Mouse (Mus musculus) E14TG2a.4 (cell line): ENCODE results near the gene Tuba1b.

Experiments used
- H3K27me3 ChIP-seq: 2 replicates; pipeline ENCODE4 v1.6.1; 2014; ENCODE audit warnings: low read length, control low read depth; ENCODE audit not compliant: insufficient read depth
- H3K36me3 ChIP-seq: 2 replicates; pipeline ENCODE4 v1.6.1; 2014; ENCODE audit warnings: low read length, control low read depth; ENCODE audit not compliant: insufficient read depth
- H3K4me1 ChIP-seq: replicated peaks from 2 replicates; pipeline ENCODE4 v1.6.1; 2014; ENCODE audit warnings: low read depth, low read length, control low read depth
- H3K4me3 ChIP-seq: replicated peaks from 2 replicates; pipeline ENCODE4 v1.5.1; 2014; ENCODE audit warnings: mild to moderate bottlenecking, low read length
- H3K9me3 ChIP-seq: 2 replicates; pipeline ENCODE4 v1.6.1; 2014; ENCODE audit warnings: low read length, control low read depth
- CTCF ChIP-seq: conservative IDR thresholded peaks from 2 replicates; pipeline ENCODE4 v1.5.1; 2014; ENCODE audit warnings: low read length
- NANOG ChIP-seq: IDR thresholded peaks from 2 replicates; pipeline ENCODE4 v1.6.1; 2014; ENCODE audit warnings: borderline replicate concordance, low read length, mixed read lengths
- POU5F1 ChIP-seq: IDR thresholded peaks from 2 replicates; pipeline ENCODE4 v1.6.1; 2014; ENCODE audit warnings: low read length, borderline replicate concordance

The Tuba1b gene

DNA sequence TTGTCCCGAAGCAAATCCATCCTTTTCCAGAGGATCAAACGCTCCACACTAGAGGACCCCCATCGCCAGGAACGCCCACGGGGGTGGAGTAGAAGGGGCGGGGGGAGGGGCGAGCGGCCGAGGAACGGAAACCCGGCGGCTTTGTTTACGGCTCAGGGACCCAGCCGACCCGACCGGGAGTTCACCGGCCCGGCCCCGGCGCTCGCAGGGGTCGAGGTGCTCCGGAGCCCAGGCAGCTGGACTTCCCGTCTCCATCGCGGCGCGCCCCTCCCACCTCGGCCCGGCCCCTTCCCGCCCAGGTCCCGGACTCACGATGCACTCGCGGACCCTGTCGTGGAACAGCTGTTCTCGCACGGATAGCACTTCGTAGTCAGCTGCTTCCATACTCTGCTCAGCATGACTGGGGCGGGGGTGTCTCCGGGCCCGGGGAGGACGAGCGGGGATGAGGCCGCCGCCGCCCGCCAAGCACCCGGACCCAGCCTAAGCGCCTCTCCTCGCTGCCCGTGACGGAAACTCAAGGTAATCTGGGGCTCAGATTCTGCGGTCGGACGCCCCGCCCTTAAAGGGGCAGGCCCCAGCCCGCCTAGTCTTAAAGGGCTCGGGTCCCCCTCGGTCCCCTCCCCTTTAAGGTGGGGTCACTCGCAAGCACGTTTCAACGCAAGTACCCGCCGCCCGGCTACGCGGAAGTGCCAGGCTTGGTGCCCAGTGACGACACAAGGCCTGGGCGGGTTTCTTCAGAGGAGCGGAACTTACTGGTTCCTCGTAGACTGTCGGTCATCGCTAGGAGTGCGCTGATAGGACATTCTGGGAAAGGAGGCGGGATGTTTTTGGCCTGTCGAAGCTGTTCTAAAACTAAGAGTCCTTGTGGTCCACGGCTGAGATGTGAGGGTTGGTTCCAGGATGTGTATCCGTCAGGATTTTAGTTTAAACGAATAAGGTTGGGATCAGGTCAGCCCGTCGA lies 16.5 kb downstream of the Tuba1b start, which contains the start of gene Lmbr1l:
Gene Lmbr1l (minus strand): TSS at position 694 of the 961 bp plus-strand sequence.
- Histone ChIP-seq H3K27me3 (no peaks in the 10 kb centered on the region), H3K36me3 (peaks cover 17% of the 10 kb centered on the region), H3K4me1 (peaks cover 64% of the 10 kb centered on the region), H3K4me3 (peak within 1 kb of the TSS; percentile 99), H3K9me3 (no peaks in the 10 kb centered on the region)
- TF ChIP-seq CTCF (no peak), POU5F1 (no peak), NANOG (no peak)

DNA sequence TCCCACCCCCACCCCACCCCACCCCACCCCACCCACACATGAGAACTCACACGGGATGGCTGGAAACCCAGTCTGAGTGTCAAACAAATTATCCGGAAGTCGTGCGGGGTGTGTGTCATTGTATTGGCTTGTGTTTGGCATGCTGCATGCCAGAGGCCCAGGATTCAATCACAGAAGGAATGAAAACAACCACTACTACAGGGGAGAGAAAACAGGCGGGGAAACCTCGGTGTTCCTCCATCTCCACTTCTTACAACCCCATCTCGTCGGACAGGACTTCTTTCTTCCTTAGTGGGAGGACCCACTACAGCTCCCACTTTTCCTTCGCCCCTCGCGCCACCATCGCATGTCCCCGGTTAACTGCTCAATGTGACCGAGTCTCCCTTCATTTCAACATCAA lies 17.3 kb downstream of the Tuba1b start:
- peak overlapping the region; percentile 99 for H3K4me3 ChIP-seq
- TF ChIP-seq NANOG (no peak), POU5F1 (no peak), CTCF (no peak)
- peaks cover 24% of the 10 kb centered on the region for H3K36me3 ChIP-seq
- H3K9me3 ChIP-seq = no peaks in the 10 kb centered on the region
- H3K27me3 ChIP-seq = no peaks in the 10 kb centered on the region
- peaks cover 71% of the 10 kb centered on the region for H3K4me1 ChIP-seq

DNA sequence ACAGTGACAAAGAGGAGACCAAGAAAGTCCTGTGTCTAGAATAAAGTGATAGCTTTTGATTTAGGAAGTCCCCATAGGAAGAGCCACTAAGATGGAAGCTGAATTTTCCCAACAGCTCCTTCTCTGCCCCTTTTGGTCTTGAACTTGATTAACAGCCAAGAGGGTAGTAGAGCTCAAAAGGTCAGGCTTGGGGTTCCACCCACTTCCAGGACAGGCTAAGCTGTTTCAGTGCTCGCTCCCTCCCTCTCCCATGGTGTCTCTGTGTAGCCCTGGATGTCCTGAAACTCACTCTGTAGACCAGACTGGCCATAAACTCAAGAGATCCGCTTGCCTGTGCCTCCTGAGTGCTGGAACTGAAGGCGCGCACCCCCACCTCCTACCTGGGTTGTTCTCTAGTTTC lies 18.3 kb downstream of the Tuba1b start:
- H3K9me3 ChIP-seq = no peaks in the 10 kb centered on the region
- H3K4me3 ChIP-seq = peak overlapping the region; percentile 99
- no peak for TF ChIP-seq POU5F1
- no peak for TF ChIP-seq CTCF
- no peak for TF ChIP-seq NANOG
- H3K4me1 ChIP-seq = peaks cover 73% of the 10 kb centered on the region
- H3K36me3 ChIP-seq = peaks cover 35% of the 10 kb centered on the region
- no peaks in the 10 kb centered on the region for H3K27me3 ChIP-seq

DNA sequence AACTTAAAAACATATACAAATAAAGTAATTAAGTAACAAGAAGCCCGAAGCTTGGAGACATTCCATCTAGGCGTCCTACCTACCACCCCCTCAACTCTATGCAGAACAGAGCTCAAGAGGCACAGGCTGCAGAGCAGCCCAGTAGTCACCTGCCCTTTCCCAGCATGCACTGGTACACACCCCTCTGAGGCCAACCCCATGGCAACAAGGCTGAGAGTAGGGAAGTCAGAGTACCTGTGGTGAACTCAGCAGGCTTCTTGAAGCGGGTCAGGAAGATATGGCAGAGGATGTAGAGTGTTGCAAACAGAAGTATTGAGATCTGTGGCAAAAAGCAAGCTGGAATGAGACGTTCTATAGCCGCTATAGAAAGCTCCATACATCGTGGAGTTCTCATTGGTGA lies 19.5 kb downstream of the Tuba1b start:
- H3K9me3 ChIP-seq = no peaks in the 10 kb centered on the region
- TF ChIP-seq NANOG (no peak), CTCF (no peak), POU5F1 (no peak)
- H3K4me3 ChIP-seq = no peak overlapping the region
- peaks cover 80% of the 10 kb centered on the region for H3K4me1 ChIP-seq
- peaks cover 46% of the 10 kb centered on the region for H3K36me3 ChIP-seq
- no peaks in the 10 kb centered on the region for H3K27me3 ChIP-seq

DNA sequence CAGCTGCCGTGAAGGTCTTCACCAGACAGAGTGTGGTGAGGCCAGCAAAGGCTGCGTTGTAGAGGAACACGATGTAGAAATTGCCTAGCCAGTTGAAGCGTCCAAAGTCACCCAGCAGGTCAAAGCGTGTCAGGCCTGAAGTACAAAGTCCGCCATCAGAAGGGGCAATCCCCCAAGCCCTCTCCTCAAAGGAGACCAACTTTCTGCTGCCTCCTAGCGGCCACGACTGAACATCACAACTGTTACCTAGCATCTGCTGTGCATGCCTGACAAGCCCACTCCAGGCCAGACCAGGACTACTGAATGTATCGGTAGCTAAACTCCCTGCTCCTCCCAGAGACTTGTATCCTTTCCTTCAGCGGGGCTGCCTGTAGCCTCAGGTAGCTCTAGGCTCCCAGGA lies 29.7 kb downstream of the Tuba1b start:
- peak overlapping the region; percentile 32; the same call in 1 of the 2 replicates for H3K4me3 ChIP-seq
- H3K36me3 ChIP-seq = peaks cover 65% of the 10 kb centered on the region
- TF ChIP-seq NANOG (no peak), CTCF (peak; percentile 71)
- H3K4me1 ChIP-seq = peaks cover 29% of the 10 kb centered on the region
- peaks cover 10% of the 10 kb centered on the region; the same call in 1 of the 2 replicates for H3K27me3 ChIP-seq
- no peaks in the 10 kb centered on the region for H3K9me3 ChIP-seq

DNA sequence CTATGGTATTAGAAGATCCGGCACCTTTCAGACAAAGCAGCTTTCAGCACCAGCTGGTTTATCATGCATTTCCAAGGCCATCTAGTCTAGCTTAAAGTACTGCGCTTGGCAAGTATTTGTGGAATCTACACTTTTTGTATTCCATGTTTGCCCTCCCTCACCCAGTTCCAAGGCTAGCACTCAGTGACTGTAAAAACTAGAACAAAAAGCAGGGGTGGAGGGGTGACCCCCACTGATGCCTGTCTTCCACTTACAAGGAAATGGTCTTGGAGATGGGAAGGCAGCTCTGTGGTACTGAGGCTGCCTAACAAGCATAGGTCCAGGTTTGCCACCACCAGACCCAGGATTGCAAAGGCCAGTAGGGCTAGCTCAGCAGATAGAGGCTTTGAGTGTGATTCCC lies 31.8 kb downstream of the Tuba1b start:
- Histone ChIP-seq H3K4me3 (no peak overlapping the region), H3K36me3 (peaks cover 44% of the 10 kb centered on the region), H3K27me3 (peaks cover 28% of the 10 kb centered on the region), H3K4me1 (peaks cover 31% of the 10 kb centered on the region), H3K9me3 (no peaks in the 10 kb centered on the region)
- TF ChIP-seq NANOG (no peak), CTCF (no peak), POU5F1 (no peak)

DNA sequence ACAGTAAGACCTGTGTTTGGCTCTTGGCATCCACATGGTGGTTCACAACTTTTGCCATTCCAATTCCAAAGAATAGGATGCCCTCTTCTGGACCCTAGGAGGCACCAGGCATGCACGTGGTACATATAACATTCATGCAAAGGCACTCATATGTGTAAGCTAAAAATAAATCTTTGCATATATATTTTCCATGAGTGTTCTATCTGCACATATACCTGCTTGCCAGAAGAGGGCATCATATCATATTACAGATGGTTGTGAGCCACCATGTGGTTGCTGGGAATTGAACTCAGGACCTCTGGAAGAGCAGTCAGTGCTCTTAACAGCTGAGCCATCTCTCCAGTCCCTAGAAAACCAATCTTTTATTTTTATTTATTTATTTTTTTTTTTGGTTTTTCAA lies 32.8 kb downstream of the Tuba1b start:
- Histone ChIP-seq H3K4me3 (no peak overlapping the region), H3K4me1 (peaks cover 35% of the 10 kb centered on the region), H3K9me3 (no peaks in the 10 kb centered on the region), H3K36me3 (peaks cover 35% of the 10 kb centered on the region), H3K27me3 (peaks cover 39% of the 10 kb centered on the region)
- TF ChIP-seq POU5F1 (no peak), NANOG (no peak), CTCF (peak; percentile 15; the same call in 1 of the 2 replicates)

DNA sequence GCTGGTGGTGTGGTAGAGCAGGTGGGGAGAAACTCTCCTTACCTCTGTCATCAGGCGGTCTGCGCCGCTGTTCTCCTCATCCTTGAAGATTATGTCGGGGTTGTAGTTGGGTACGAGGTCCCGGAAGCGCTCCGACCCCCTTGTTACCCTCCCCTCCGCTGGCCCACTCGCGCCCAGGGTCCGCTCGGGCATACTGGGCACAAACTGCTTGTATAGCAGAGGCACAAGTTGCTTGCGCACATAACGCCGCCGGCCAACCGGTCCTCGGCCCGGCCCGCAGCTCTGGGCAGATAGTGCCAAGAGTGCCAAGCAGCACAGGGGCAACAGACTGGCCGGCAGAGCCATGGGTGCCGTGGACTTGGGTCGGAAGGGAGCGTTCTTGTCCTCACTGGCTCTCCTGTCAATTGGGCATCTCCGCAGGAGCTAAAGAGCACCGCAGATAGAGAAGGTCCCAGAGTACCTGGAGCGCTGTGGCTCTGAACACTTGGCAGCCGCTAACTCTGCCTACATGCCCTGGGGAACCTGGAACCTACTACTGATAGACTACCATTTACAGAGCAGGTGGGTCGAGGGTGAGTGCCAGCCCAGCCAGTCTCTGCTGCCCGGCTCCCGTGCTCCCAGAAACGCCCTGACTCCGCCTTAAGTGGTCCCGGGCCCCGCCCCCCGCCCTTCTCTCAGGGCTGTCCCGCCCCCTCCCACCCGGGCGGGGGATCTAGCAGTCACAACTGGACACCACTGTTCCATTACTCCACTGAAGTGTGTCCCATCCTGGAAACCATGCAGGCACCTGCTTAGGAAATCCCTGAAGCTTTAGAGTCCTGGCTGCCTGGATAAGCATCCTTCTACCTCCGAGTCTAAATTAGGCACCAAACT lies 36.2 kb downstream of the Tuba1b start, which contains the start of gene Dhh:
Gene Dhh (minus strand): TSS at position 613 of the 873 bp plus-strand sequence.
- Histone ChIP-seq H3K4me3 (peak within 1 kb of the TSS; percentile 81), H3K4me1 (peaks cover 53% of the 10 kb centered on the region), H3K36me3 (peaks cover 3% of the 10 kb centered on the region), H3K27me3 (peaks cover 73% of the 10 kb centered on the region), H3K9me3 (no peaks in the 10 kb centered on the region)
- TF ChIP-seq CTCF (no peak), NANOG (no peak), POU5F1 (no peak)
